Mouse (Mus musculus) neural tube, embryonic 14.5 days (tissue): ENCODE data around the gene Tom1l2. TPM values are rescaled to one million over a fixed set of nuclear protein-coding genes. Genes with fewer than 3 reads are reported as not detected.

ENCODE experiments used
- ATAC-seq: fragments of 200-750 bp; cut with Nextera tagmentation; 2 replicates; pipeline ENCODE4 v1.8.0; 2017; ENCODE audit warnings: low read depth, mild to moderate bottlenecking, moderate TSS enrichment, moderate library complexity
- H3K27ac ChIP-seq: fragments of 300-500 bp; sonication (generic); 2 replicates; pipeline ENCODE4 v1.5.1; 2014; ENCODE audit warnings: low read depth, mild to moderate bottlenecking, control low read depth, low read length, moderate library complexity, mixed read lengths
- H3K27me3 ChIP-seq: fragments of 300-500 bp; sonication (generic); 2 replicates; pipeline ENCODE4 v1.6.1; 2014; ENCODE audit warnings: low read length; ENCODE audit not compliant: control insufficient read depth, insufficient read depth
- H3K36me3 ChIP-seq: fragments of 300-500 bp; sonication (generic); 2 replicates; pipeline ENCODE4 v1.6.1; 2014; ENCODE audit warnings: low read length, mixed read lengths; ENCODE audit not compliant: control insufficient read depth, insufficient read depth
- H3K4me1 ChIP-seq: fragments of 300-500 bp; sonication (generic); 2 replicates; pipeline ENCODE4 v1.6.1; 2014; ENCODE audit warnings: low read length; ENCODE audit not compliant: control insufficient read depth, insufficient read depth
- H3K4me2 ChIP-seq: fragments of 300-500 bp; sonication (generic); 2 replicates; pipeline ENCODE4 v1.6.1; 2014; ENCODE audit warnings: mild to moderate bottlenecking, low read depth, low read length, control low read depth
- H3K4me3 ChIP-seq: fragments of 300-500 bp; sonication (generic); 2 replicates; pipeline ENCODE4 v1.5.1; 2014; ENCODE audit warnings: low read depth, low read length, control low read depth, mixed read lengths
- H3K9ac ChIP-seq: fragments of 300-500 bp; sonication (generic); replicated peaks from 2 replicates; pipeline ENCODE4 v1.6.1; 2014; ENCODE audit warnings: low read depth, mild to moderate bottlenecking, control low read depth, low read length, mixed read lengths
- H3K9me3 ChIP-seq: fragments of 300-500 bp; sonication (generic); 2 replicates; pipeline ENCODE4 v1.6.1; 2016; ENCODE audit warnings: low read length; ENCODE audit not compliant: control insufficient read depth
- WGBS: fragments of 180-500 bp; shearing (Covaris S2); extraction: QIAGEN DNeasy Blood & Tissue Kit; methylation state at CpG from one replicate; pipeline ENCODE4 v1.1.7; 2014; 5-methylcytosine and 5-hydroxymethylcytosine counted together
- polyA plus RNA-seq: library from polyadenylated mRNA; unstranded; fragments of >200 nt; fragmentation: Nextera tagmentation; extraction: Ambion mirVana; gene quantifications from 2 replicates; pipeline ENCODE4 v1.2.1, GENCODE M21; 2014

Tom1l2 gene
- polyA plus RNA-seq, 1 experiment from 2014 or later, result 47.8 TPM

DNA sequence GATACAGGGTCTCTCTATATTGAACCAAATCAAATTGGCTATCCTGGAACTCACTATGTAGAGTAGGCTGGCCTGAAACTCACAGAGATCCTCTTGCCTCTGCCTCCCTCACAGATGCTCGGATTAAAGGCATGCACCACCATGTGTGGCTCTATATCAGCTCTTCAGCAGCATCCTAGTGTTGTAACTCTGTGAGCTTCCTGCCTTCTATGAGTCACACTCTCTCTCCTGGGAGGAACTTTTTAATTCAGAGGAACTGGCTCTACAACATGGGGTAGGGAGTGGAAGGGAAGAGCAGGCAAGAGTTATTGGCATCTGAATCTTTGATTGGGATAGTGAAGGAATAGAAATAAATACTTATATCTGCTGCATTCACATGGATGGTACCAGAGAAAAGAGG lies 4.4 kb upstream of the Tom1l2 start:
- no peak overlapping the region for H3K4me3 ChIP-seq
- H3K4me2 ChIP-seq, result no peak overlapping the region
- H3K27me3 ChIP-seq, result no peaks in the 10 kb centered on the region
- H3K9me3 ChIP-seq, result no peaks in the 10 kb centered on the region
- no peak for ATAC-seq
- no peak overlapping the region for H3K9ac ChIP-seq
- peaks cover 5% of the 10 kb centered on the region for H3K4me1 ChIP-seq
- 42% methylated on average over 1 of the region's 1 CpGs for WGBS
- H3K36me3 ChIP-seq, result no peaks in the 10 kb centered on the region
- H3K27ac ChIP-seq, result no peak overlapping the region

DNA sequence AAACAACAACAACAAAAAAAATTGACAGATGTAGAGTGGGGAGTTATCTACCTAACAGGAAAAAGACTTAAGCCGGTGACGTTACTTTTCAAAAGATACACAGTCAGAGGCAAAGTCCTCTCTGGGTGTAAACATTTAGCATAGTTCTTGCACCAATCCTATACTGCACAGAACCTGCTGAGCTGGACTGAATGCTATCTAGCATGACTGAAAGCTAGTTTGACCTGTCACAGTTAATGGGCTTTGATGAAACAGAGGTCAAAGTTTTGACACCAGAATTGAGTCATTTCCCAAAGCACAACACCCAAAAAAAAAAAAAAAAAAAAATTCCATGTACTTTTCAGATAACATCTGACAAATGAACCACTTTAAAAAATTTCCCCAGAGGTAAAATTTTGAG lies 3.2 kb upstream of the Tom1l2 start:
- H3K9ac ChIP-seq, result no peak overlapping the region
- no peak overlapping the region for H3K27ac ChIP-seq
- no peak overlapping the region for H3K4me3 ChIP-seq
- no peak overlapping the region for H3K4me2 ChIP-seq
- no peaks in the 10 kb centered on the region for H3K9me3 ChIP-seq
- ATAC-seq, result no peak
- H3K4me1 ChIP-seq, result peaks cover 16% of the 10 kb centered on the region
- no peaks in the 10 kb centered on the region for H3K36me3 ChIP-seq
- H3K27me3 ChIP-seq, result no peaks in the 10 kb centered on the region
- 95% methylated on average over 2 of the region's 2 CpGs for WGBS

DNA sequence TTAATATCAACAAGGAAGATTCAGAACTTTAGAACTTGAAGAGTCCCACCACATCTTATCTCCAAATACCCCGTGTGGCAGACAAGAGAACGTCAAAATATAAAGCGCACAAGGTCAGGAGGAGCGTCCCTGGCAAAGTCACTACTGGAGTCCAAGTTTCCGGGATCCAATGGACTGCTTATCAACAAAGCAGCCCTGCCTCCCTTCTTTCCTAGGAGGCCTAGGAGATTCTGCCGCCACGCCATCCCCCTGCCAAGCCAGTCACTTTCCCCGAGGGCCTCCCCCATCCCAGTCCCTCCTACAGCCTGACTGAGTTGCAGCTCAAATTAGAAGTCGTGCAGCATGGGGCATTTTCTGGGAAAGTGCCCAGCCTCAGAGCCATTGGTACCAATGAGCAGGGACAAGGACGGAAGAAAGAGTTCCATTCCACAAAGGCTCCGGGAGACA lies 757 bp downstream of the Tom1l2 start:
- Histone ChIP-seq H3K36me3 (no peaks in the 10 kb centered on the region), H3K27me3 (no peaks in the 10 kb centered on the region), H3K9ac (peak overlapping the region; percentile 77), H3K9me3 (no peaks in the 10 kb centered on the region), H3K4me1 (peaks cover 17% of the 10 kb centered on the region), H3K4me2 (peak overlapping the region; percentile 94), H3K4me3 (peak overlapping the region; percentile 71), H3K27ac (peak overlapping the region; percentile 80)
- no peak for ATAC-seq
- WGBS, result 23% methylated on average over 11 of the region's 11 CpGs

DNA sequence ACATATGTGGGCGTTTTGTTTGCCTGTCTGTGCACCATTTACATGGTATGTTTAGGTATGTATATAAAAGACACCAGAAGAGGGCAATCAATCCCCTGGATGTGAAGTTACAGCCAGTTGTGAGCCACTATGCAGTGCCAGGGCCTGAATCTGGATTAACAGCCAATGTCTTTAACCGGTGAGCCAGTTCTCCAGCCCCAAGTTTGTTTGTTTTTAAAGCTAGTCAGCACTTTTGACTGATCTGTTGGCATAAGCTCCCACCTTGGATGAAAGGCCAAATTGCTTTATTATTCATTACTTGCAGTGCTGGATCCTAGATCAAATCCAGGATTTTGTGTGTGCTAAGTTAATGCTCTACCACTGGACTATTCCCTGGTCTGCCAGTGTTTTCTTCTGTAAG lies 1.3 kb downstream of the Tom1l2 start:
- no peaks in the 10 kb centered on the region for H3K9me3 ChIP-seq
- no peak overlapping the region for H3K27ac ChIP-seq
- WGBS, result 51% methylated on average over 2 of the region's 2 CpGs
- peak overlapping the region; percentile 94 for H3K4me2 ChIP-seq
- H3K36me3 ChIP-seq, result no peaks in the 10 kb centered on the region
- ATAC-seq, result no peak
- peaks cover 17% of the 10 kb centered on the region for H3K4me1 ChIP-seq
- peak overlapping the region; percentile 71 for H3K4me3 ChIP-seq
- peak overlapping the region; percentile 77; the same call in 1 of the 2 replicates for H3K9ac ChIP-seq
- H3K27me3 ChIP-seq, result no peaks in the 10 kb centered on the region

DNA sequence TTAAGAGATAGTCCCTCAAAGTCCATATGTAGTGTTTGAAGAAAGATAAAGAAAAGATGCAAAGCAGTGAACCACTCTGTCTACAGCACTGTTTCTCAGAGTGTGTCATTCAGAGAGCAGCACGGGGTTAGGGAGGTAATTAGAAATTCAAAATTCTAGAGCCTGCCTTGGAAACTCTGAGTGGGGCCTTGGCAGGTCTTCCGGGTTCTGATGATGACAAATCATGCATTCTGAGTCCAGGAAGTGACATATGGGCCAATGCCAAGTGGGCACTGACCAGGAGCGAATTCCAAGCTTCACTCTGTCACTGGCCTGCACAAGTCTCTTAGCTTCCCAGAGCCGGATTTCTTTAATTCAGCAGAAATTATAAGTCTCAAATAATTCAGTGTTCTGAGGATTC lies 6.2 kb downstream of the Tom1l2 start:
- WGBS, result 70% methylated on average over 4 of the region's 4 CpGs
- ATAC-seq, result no peak

DNA sequence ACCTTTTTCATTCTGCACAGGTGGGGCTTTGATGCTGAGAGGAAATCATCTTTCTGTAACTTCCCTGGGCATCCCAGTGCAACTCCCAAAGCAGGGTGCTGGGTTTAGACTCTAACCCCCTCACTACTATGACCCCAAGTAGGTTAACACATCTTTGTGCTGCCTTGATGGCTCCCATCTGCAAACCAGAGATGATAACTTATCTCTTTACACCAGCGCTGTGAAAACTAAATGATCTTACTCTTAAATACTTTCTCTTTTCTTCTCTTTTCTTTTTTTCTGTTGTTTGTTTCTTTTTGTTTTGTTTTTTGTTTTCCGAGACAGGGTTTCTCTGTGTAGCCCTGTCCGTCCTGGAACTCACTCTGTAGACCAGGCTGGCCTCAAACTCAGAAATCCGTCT lies 6.8 kb downstream of the Tom1l2 start:
- Histone ChIP-seq H3K4me1 (no peaks in the 10 kb centered on the region; the same call in 1 of the 2 replicates), H3K9me3 (no peaks in the 10 kb centered on the region), H3K4me2 (no peak overlapping the region), H3K27me3 (no peaks in the 10 kb centered on the region), H3K36me3 (no peaks in the 10 kb centered on the region), H3K27ac (no peak overlapping the region), H3K9ac (no peak overlapping the region), H3K4me3 (no peak overlapping the region)
- no peak for ATAC-seq
- WGBS, result 88% methylated on average over 4 of the region's 4 CpGs

More for the DNA sequence above, 6.2 kb downstream of the Tom1l2 start:
- Histone ChIP-seq H3K9me3 (no peaks in the 10 kb centered on the region), H3K27me3 (no peaks in the 10 kb centered on the region), H3K27ac (no peak overlapping the region), H3K9ac (no peak overlapping the region), H3K4me1 (peaks cover 6% of the 10 kb centered on the region), H3K4me2 (no peak overlapping the region), H3K4me3 (no peak overlapping the region), H3K36me3 (no peaks in the 10 kb centered on the region)

DNA sequence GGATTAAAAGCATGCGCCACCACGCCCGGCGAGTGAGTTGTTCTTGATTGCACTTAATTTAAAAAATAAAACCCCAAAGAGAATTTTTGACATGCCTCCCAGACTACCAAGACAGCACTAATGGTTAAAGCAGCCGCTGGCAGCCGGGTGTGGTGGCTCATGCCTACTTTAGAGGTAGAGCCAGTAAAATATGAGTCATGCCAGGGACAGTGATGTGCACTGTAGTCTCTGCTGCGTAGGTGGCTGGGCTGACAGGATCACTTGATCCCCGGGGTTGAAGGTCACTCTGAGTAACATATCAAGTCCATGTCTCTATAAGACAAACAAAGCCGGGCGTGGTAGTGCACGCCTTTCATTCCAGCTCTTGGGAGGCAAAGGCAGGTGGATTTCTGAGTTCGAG lies 13.3 kb downstream of the Tom1l2 start:
- ATAC-seq, result no peak
- H3K4me1 ChIP-seq, result no peaks in the 10 kb centered on the region
- H3K36me3 ChIP-seq, result 0 out of 2 replicates have a peak, but pooled peaks cover 4% of the 10 kb centered on the region
- no peak overlapping the region for H3K4me3 ChIP-seq
- WGBS, result 96% methylated on average over 12 of the region's 12 CpGs
- no peaks in the 10 kb centered on the region for H3K9me3 ChIP-seq
- H3K9ac ChIP-seq, result no peak overlapping the region
- H3K27me3 ChIP-seq, result no peaks in the 10 kb centered on the region
- no peak overlapping the region for H3K4me2 ChIP-seq
- H3K27ac ChIP-seq, result no peak overlapping the region

DNA sequence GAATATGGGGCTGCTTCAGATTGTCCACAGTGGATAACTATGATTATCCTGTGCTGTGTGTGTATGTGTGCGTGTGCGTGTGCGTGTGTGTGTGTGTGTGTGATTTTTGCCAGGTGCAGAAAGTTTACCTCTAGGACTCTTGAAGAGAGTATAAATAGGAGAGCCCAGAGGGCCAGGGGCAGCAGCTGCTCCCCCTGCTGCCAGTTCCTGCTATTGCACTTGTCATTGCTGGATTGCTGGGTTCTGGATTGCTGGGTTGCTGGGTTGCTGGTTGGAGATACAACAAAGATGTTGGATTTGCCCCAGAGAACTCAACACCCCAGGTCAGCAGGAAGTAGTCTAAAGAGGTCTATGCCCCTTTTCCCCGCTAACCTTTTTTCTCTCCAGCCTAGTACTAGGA lies 14.4 kb downstream of the Tom1l2 start:
- Histone ChIP-seq H3K27ac (no peak overlapping the region), H3K4me2 (no peak overlapping the region), H3K27me3 (no peaks in the 10 kb centered on the region), H3K36me3 (0 out of 2 replicates have a peak, but pooled peaks cover 4% of the 10 kb centered on the region), H3K4me3 (no peak overlapping the region), H3K9ac (no peak overlapping the region), H3K9me3 (no peaks in the 10 kb centered on the region), H3K4me1 (peaks cover 3% of the 10 kb centered on the region; the same call in 1 of the 2 replicates)
- WGBS, result 71% methylated on average over 4 of the region's 4 CpGs
- no peak for ATAC-seq

DNA sequence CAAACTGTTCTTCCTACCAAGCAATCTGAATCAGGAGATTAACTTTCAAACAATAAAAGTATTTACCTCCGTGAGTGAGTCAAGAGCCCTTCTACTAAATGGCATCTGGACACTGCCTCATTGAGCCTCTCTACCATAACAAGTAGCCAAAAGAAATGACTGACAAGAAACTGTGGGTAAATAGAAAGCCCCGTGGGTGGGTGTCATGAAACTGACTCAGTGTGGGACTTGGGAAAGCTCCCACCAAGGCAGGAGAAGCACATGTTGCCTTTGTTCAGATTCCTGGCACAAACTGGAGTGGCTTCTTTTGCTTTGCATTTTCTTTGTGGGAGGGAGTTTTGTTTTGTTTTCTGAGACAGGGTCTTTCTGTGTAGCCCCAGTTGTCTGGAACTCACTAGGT lies 16.9 kb downstream of the Tom1l2 start:
- H3K9ac ChIP-seq, result no peak overlapping the region
- H3K27ac ChIP-seq, result no peak overlapping the region
- peaks cover 3% of the 10 kb centered on the region; the same call in 1 of the 2 replicates for H3K4me1 ChIP-seq
- no peak overlapping the region for H3K4me3 ChIP-seq
- no peak for ATAC-seq
- 70% methylated on average over 2 of the region's 2 CpGs for WGBS
- 0 out of 2 replicates have a peak, but pooled peaks cover 4% of the 10 kb centered on the region for H3K36me3 ChIP-seq
- no peaks in the 10 kb centered on the region for H3K9me3 ChIP-seq
- H3K4me2 ChIP-seq, result no peak overlapping the region
- no peaks in the 10 kb centered on the region for H3K27me3 ChIP-seq
